Mouse (Mus musculus) ovary, adult 2 months (tissue): ENCODE data around the gene Olfr136. TPM values are rescaled to one million over a fixed set of nuclear protein-coding genes. Genes with fewer than 3 reads are reported as not detected.

Experiments
- polyA plus RNA-seq: library from polyadenylated mRNA; depleted of rRNA; stranded (reverse); fragments of >200 nt; gene quantifications from 2 replicates; pipeline ENCODE4 v1.2.3, GENCODE M21; 2012; rRNA removed

The Olfr136 gene
- polyA plus RNA-seq = not detected in 2 replicates

GRCm38 (mm10) chr17:38329531-38329930, at the start of gene Olfr136:
Gene Olfr136, plus strand, starts transcription at chr17:38329831.

GRCm38 (mm10) chr17:38307470-38307869, 22.2 kb upstream of the Olfr136 start, which contains the start of gene Olfr137:
Gene Olfr137, minus strand, starts transcription at chr17:38307570.

Other genes with a start within 250 kb of the Olfr136 start
- not detected in 2 replicates for gene Olfr131, start 241.1 kb upstream of the Olfr136 start, polyA plus RNA-seq
- gene Olfr132, start 195.3 kb upstream of the Olfr136 start, polyA plus RNA-seq = not detected in 2 replicates
- not detected in 2 replicates for gene Olfr133, start 184.6 kb upstream of the Olfr136 start, polyA plus RNA-seq
- gene Olfr134, start 158.4 kb upstream of the Olfr136 start, polyA plus RNA-seq = not detected in 2 replicates
- not detected in 2 replicates for gene Olfr135, start 125.5 kb upstream of the Olfr136 start, polyA plus RNA-seq
- gene Olfr138, start 68.8 kb upstream of the Olfr136 start, polyA plus RNA-seq = not detected in 2 replicates
- gene Olfr137, start 22.3 kb upstream of the Olfr136 start, polyA plus RNA-seq = not detected in 2 replicates
- not detected in 2 replicates for gene Esp36, start 90.4 kb downstream of the Olfr136 start, polyA plus RNA-seq
- gene Esp34, start 224.4 kb downstream of the Olfr136 start, polyA plus RNA-seq = not detected in 2 replicates